Mouse (Mus musculus): ENCODE measurements around the gene Oas2. TPM values are rescaled to one million over a fixed set of nuclear protein-coding genes. Genes with fewer than 3 reads are reported as not detected.
"Not testable (repeated sequence)": the region's sequence is repeated elsewhere in the genome, so short reads cannot be mapped to it uniquely, and the experiment has no call there.

Oas2 gene
- 0.64 and 0.68 TPM in 2 replicates for total RNA-seq (2017)

DNA sequence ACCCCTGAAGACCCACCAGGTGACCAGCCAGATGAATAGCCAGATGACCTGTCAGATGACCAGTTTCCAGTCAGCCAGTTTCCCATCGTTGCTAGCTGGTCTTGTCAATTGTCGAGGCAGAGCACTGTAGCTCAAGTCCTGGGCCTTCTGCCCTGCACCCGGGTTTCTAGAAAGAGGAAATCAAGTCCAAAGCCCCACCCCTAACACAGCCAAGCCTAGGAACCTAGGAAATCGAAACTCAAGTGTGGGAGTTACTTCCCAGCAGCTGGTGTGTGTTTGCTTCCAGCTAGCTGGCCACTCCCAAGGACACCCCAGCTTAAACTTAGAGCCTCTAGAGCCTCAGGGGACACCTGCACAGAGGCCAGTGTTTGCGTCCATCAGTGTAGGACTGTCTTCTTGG, at the start of gene Oas2:
Oas2 (minus strand) TSS at position 166 of the 400 bp plus-strand sequence.
- ATAC-seq (replicated peaks; ENCODE audit: low read depth, poor library complexity, severe bottlenecking) = peak; percentile 74; the same call in 1 of the 2 replicates

GRCm38 (mm10) chr5:120798943-120799342, 49.3 kb upstream of the Oas2 start:
- not testable (repeated sequence) for ATAC-seq (replicated peaks; ENCODE audit: low read depth, poor library complexity, severe bottlenecking)

DNA sequence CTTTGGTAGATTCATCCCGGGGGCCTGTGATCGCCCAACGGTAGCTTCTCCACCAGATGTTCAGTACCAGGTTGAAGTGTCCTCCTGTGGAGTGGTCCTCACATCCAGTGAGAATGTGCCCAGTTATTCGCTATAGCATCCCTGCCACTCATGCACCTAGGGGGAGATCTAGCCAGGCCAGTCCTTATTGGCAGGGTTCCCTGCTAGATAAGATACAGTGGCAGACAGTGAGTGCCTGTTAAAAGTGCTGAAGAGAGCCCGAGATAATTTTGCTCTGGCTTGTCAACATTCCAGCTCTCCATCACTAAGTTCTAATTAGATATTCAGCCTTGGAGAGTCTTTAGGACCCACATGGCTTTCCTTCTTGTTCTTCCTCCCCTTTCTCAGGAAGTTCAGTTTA, 48.5 kb upstream of the Oas2 start:
- not testable (repeated sequence) for ATAC-seq (replicated peaks; ENCODE audit: low read depth, poor library complexity, severe bottlenecking)

DNA sequence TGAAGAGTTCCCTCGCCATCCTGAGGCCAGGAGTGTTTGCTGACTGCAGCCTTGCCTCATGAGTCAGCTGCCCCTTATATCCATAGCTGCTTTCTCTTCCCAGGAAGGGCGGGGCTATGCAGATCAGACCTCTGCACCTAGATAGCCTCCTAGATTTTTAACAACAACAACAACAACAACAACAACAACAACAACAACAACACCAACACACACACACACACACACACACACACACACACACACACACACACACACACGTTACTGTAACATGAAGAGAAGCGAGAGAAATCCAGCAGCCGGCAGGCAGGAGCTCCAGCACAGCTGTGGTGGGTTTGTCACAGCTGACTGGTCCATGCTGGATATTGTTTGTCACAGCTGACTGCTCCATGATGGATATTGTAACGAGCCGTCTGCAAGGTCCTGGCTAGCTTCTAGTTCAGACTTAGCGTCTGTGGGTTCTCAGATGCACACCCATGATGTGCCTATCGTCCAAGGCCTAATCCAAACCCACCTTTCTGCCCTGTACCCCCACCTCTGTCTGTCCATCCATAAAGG, 45.9 kb upstream of the Oas2 start, which contains the start of gene Oas1e:
Oas1e (minus strand) TSS at position 51 of the 555 bp plus-strand sequence.
- not testable (repeated sequence) for ATAC-seq (replicated peaks; ENCODE audit: low read depth, poor library complexity, severe bottlenecking)

- ATAC-seq (replicated peaks; ENCODE audit: low read depth, poor library complexity, severe bottlenecking) = peak; percentile 64; the same call in 1 of the 2 replicates
Measured at GRCm38 (mm10) chr5:120793043-120793442, 43.4 kb upstream of the Oas2 start.

GRCm38 (mm10) chr5:120787042-120787441, 37.4 kb upstream of the Oas2 start:
- ATAC-seq (replicated peaks; ENCODE audit: low read depth, poor library complexity, severe bottlenecking) = peak; percentile 72

DNA sequence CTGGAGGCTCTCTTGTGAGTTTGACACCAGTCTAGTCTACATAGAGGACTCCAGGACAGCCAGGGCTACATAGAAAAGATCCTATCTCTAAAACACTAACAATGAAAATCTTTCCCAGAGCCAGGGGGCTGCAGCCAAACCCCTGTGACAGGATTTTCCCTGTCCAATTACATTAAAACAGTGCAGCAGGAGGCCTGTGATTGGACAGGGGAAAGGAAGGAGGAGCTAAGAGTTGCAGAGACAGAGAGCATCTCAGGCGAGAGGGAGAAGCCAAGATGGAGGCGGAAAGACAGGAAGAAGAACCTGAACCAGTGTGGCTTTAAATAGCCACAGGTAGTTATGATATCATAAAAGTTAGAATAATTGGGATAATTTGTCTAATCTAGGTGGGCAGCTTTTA, 32.8 kb upstream of the Oas2 start:
- no peak for ATAC-seq (replicated peaks; ENCODE audit: low read depth, poor library complexity, severe bottlenecking)

- no peak for ATAC-seq (replicated peaks; ENCODE audit: low read depth, poor library complexity, severe bottlenecking)
Measured at GRCm38 (mm10) chr5:120781646-120782045, 32.0 kb upstream of the Oas2 start.

DNA sequence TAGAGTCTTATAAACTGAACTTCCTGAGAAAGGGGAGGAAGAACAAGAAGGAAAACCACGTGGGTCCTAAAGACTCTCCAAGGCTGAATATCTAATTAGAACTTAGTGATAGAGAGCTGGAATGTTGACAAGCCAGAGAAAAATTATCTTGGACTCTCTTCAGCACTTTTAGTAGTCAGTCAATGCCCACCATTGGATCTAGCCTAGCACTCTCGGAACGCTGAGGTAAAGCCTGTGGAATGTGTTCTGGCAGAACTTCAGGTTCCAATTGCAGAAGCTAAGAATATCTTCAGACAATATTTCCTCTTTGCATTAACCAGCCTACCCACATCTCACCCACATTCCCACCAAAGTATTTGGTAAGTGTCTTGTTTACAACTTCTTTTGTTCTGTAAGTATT, 30.3 kb upstream of the Oas2 start:
- no peak for ATAC-seq (replicated peaks; ENCODE audit: low read depth, poor library complexity, severe bottlenecking)

DNA sequence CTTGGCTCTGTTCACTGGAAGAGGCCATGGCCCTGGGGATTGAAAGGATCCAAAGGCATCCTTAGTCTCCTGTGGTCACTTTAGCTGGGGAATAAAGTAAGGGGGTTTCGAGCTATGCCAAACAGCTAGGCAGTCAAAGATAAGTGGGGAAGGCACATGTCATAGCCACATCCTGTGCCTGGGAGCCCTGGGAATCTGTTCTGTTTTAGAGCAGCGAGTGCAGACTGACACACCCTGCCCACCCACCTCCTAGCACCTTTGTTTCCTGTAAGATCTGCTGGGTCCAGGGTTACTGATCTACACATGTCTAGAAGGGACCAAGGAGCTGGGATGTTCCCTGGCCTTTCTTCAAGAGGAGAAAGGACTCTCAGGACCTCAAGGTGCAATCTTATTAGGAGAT, 29.3 kb upstream of the Oas2 start:
- ATAC-seq (replicated peaks; ENCODE audit: low read depth, poor library complexity, severe bottlenecking) = no peak

DNA sequence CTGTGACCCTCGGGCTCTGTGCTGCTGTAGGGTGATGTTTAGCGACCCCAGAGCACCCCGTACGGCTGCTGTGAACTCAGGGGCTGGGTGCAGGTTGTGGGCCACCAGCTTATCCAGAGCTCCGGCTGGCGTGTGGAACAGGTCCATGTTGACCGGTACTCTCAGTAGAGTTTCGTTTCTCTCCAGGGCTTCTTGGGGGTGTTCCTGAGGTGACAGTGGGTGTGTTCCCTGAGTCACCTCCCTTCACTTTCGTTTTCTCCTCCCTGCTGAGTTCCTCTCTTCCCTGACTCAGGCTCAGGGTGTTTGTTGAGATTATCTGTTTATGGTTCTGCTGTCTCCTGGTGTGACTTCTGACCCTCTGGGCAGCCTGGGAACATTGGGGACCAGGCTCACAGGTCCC, 27.8 kb upstream of the Oas2 start, which contains the start of gene Oas3:
Oas3 (minus strand) TSS at position 184 of the 400 bp plus-strand sequence.
- ATAC-seq (replicated peaks; ENCODE audit: low read depth, poor library complexity, severe bottlenecking) = peak; percentile 62

DNA sequence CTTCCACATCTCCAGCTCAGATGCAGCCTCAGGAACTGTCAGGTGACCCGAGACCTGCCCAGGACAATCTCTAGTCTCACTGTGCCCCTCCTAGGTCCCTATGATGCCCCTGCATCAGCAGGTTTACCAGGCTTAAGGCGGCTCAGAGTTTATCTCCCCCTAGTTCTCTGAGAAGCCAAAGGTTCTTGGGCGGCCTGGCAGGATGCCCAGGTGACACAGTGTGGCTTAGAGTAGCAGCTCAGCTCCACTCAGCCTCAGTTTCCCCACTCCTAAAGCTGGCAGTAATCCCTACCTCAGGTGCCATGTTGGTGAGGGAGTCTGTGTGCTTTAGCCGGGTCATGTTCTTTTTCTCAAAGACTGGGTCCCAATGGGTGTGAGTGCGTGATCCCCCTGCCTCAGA, 27.1 kb upstream of the Oas2 start:
- ATAC-seq (replicated peaks; ENCODE audit: low read depth, poor library complexity, severe bottlenecking) = no peak

- ATAC-seq (replicated peaks; ENCODE audit: low read depth, poor library complexity, severe bottlenecking) = peak; percentile 78
Measured at GRCm38 (mm10) chr5:120775287-120775985, 25.8 kb upstream of the Oas2 start.

DNA sequence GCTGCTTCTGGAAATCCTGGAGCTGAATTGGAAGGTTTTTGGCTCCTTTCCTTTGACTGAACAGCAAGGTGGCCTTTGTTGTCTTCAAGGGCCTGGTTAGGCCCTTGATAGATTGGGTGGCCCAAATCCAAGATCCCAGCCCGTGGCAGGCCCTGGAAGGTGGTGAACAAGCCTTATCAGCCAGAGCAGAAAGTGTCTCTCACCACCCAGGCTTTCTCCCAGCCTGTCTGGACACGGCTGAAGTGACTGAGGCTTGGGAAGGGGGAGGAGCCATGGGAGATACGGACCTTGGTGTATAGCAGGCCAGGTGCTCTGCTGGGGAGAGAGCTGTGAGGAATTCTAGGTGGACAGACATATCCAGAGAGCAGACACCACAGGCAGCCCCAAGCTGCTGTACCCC, 19.7 kb upstream of the Oas2 start:
- peak; percentile 61; the same call in 1 of the 2 replicates for ATAC-seq (replicated peaks; ENCODE audit: low read depth, poor library complexity, severe bottlenecking)

DNA sequence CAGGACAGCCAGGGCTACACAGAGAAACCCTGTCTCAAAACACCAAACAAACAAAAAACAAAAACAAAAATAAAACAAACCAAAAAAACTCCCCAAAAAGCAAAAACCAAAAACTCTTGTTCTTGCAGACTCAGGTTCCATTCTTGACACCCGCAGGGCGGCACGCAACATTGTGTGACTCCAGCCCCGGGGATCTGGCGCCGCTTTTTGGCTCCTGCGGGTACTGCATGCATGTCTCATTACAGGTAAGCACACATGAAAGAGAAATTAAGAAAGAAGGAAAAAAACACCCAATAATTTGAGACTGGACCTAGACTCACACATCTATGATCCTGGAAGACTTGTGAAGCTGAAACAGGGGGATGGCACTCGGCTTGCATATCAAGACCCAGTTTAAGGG, 15.4 kb upstream of the Oas2 start:
- no peak for ATAC-seq (replicated peaks; ENCODE audit: low read depth, poor library complexity, severe bottlenecking)

GRCm38 (mm10) chr5:120761901-120762300, 12.2 kb upstream of the Oas2 start:
- no peak for ATAC-seq (replicated peaks; ENCODE audit: low read depth, poor library complexity, severe bottlenecking)

GRCm38 (mm10) chr5:120754215-120754614, 4.6 kb upstream of the Oas2 start:
- peak; percentile 39; the same call in 1 of the 2 replicates for ATAC-seq (replicated peaks; ENCODE audit: low read depth, poor library complexity, severe bottlenecking)

GRCm38 (mm10) chr5:120752786-120753185, 3.1 kb upstream of the Oas2 start:
- ATAC-seq (replicated peaks; ENCODE audit: low read depth, poor library complexity, severe bottlenecking) = no peak

DNA sequence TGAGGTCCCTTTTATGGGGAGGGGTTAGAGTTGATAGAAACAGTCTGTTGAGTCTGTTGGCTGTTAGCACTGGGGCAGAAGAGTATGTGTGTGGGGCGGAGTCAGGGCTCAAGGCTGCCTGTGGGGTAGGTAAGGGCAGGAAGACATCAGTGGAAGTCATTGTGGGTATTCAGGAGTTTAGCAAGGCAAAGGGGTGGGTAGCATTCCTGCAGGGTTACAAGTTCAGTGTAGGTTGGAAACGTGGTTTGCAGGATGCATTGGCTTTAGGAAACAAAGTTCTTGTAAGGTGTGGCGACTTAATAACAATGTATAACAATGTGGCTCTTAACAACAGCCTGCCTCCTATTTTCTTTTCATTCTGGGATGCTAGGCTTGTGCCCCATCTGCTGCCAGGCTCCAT, 1.6 kb upstream of the Oas2 start:
- no peak for ATAC-seq (replicated peaks; ENCODE audit: low read depth, poor library complexity, severe bottlenecking)

- ATAC-seq (replicated peaks; ENCODE audit: low read depth, poor library complexity, severe bottlenecking) = peak; percentile 33; the same call in 1 of the 2 replicates
Measured at GRCm38 (mm10) chr5:120746451-120746850, 3.2 kb downstream of the Oas2 start.

- ATAC-seq (replicated peaks; ENCODE audit: low read depth, poor library complexity, severe bottlenecking) = peak; percentile 72
Measured at GRCm38 (mm10) chr5:120742125-120742524, 7.5 kb downstream of the Oas2 start.

Measured in common myeloid progenitor, adult 5-6 weeks (primary cell).